Mouse (Mus musculus) E14TG2a.4 (cell line): ENCODE results near the gene Morn3.

Source experiments
- H3K27me3 ChIP-seq: 2 replicates; pipeline ENCODE4 v1.6.1; 2014; ENCODE audit warnings: low read length, control low read depth; ENCODE audit not compliant: insufficient read depth
- H3K36me3 ChIP-seq: 2 replicates; pipeline ENCODE4 v1.6.1; 2014; ENCODE audit warnings: low read length, control low read depth; ENCODE audit not compliant: insufficient read depth
- H3K4me1 ChIP-seq: replicated peaks from 2 replicates; pipeline ENCODE4 v1.6.1; 2014; ENCODE audit warnings: low read depth, low read length, control low read depth
- H3K4me3 ChIP-seq: replicated peaks from 2 replicates; pipeline ENCODE4 v1.5.1; 2014; ENCODE audit warnings: mild to moderate bottlenecking, low read length
- H3K9me3 ChIP-seq: 2 replicates; pipeline ENCODE4 v1.6.1; 2014; ENCODE audit warnings: low read length, control low read depth
- CTCF ChIP-seq: conservative IDR thresholded peaks from 2 replicates; pipeline ENCODE4 v1.5.1; 2014; ENCODE audit warnings: low read length
- NANOG ChIP-seq: IDR thresholded peaks from 2 replicates; pipeline ENCODE4 v1.6.1; 2014; ENCODE audit warnings: borderline replicate concordance, low read length, mixed read lengths
- POU5F1 ChIP-seq: IDR thresholded peaks from 2 replicates; pipeline ENCODE4 v1.6.1; 2014; ENCODE audit warnings: low read length, borderline replicate concordance

Morn3 gene

GRCm38 (mm10) chr5:122987211-122988020 lies 59.4 kb downstream of the Morn3 start:
- peaks cover 88% of the 10 kb centered on the region for H3K4me1 ChIP-seq

GRCm38 (mm10) chr5:122986091-122986493 lies 60.7 kb downstream of the Morn3 start:
- Histone ChIP-seq H3K4me1 (peaks cover 80% of the 10 kb centered on the region), H3K36me3 (peaks cover 37% of the 10 kb centered on the region), H3K4me3 (peak overlapping the region; percentile 82), H3K27me3 (peaks cover 10% of the 10 kb centered on the region), H3K9me3 (no peaks in the 10 kb centered on the region)
- TF ChIP-seq POU5F1 (no peak), NANOG (no peak), CTCF (no peak)

More at GRCm38 (mm10) chr5:122987211-122988020, 59.4 kb downstream of the Morn3 start:
- peaks cover 10% of the 10 kb centered on the region for H3K27me3 ChIP-seq
- peaks cover 28% of the 10 kb centered on the region for H3K36me3 ChIP-seq
- no peak for TF ChIP-seq CTCF
- no peak for TF ChIP-seq POU5F1
- TF ChIP-seq NANOG = no peak
- H3K4me3 ChIP-seq = peak overlapping the region; percentile 82
- H3K9me3 ChIP-seq = no peaks in the 10 kb centered on the region
